Mouse (Mus musculus): ENCODE results near the gene Fbxo27. TPM values are rescaled to one million over a fixed set of nuclear protein-coding genes. Genes with fewer than 3 reads are reported as not detected.

The Fbxo27 gene
- polyA plus RNA-seq (2014; fragmentation: Illumina TruSeq; extraction: RNeasy Lipid Tissue Mini Kit (QIAGEN cat#74804)): 0.51 TPM

GRCm38 (mm10) chr7:28692545-28693320 is at the start of gene Fbxo27:
Gene Fbxo27 (plus strand): TSS chr7:28692849.

GRCm38 (mm10) chr7:28716590-28717281 is 24.1 kb downstream of the Fbxo27 start, which contains the start of gene Fbxo17:
Gene Fbxo17 (plus strand): TSS chr7:28716804.

GRCm38 (mm10) chr7:28741709-28742438 is 49.2 kb downstream of the Fbxo27 start, which contains the start of the genes Mrps12 and Sars2:
Gene Mrps12 (minus strand): TSS chr7:28741820.
Gene Sars2 (plus strand): TSS chr7:28741992.

Other genes with a start within 250 kb of the Fbxo27 start
- 0.80 TPM for gene Lrfn1, start 240.9 kb upstream of the Fbxo27 start, polyA plus RNA-seq (2014; fragmentation: Illumina TruSeq; extraction: RNeasy Lipid Tissue Mini Kit (QIAGEN cat#74804))
- not detected for gene Ifnl2, start 182.4 kb upstream of the Fbxo27 start, polyA plus RNA-seq (2014; fragmentation: Illumina TruSeq; extraction: RNeasy Lipid Tissue Mini Kit (QIAGEN cat#74804))
- not detected for gene Ifnl3, start 170.0 kb upstream of the Fbxo27 start, polyA plus RNA-seq (2014; fragmentation: Illumina TruSeq; extraction: RNeasy Lipid Tissue Mini Kit (QIAGEN cat#74804))
- gene Sycn, start 152.0 kb upstream of the Fbxo27 start, polyA plus RNA-seq (2014; fragmentation: Illumina TruSeq; extraction: RNeasy Lipid Tissue Mini Kit (QIAGEN cat#74804)): not detected
- not detected for gene Nccrp1, start 145.6 kb upstream of the Fbxo27 start, polyA plus RNA-seq (2014; fragmentation: Illumina TruSeq; extraction: RNeasy Lipid Tissue Mini Kit (QIAGEN cat#74804))
- 23.7 TPM for gene Samd4b, start 94.7 kb upstream of the Fbxo27 start, polyA plus RNA-seq (2014; fragmentation: Illumina TruSeq; extraction: RNeasy Lipid Tissue Mini Kit (QIAGEN cat#74804))
- 0.94 TPM for gene Pak4, start 94.7 kb upstream of the Fbxo27 start, polyA plus RNA-seq (2014; fragmentation: Illumina TruSeq; extraction: RNeasy Lipid Tissue Mini Kit (QIAGEN cat#74804))
- not detected for gene Acp7, start 61.5 kb upstream of the Fbxo27 start, polyA plus RNA-seq (2014; fragmentation: Illumina TruSeq; extraction: RNeasy Lipid Tissue Mini Kit (QIAGEN cat#74804))
- 1.2 TPM for gene Fbxo17, start 24.0 kb downstream of the Fbxo27 start, polyA plus RNA-seq (2014; fragmentation: Illumina TruSeq; extraction: RNeasy Lipid Tissue Mini Kit (QIAGEN cat#74804))
- gene Mrps12, start 49.0 kb downstream of the Fbxo27 start, polyA plus RNA-seq (2014; fragmentation: Illumina TruSeq; extraction: RNeasy Lipid Tissue Mini Kit (QIAGEN cat#74804)): 19.0 TPM
- gene Sars2, start 49.1 kb downstream of the Fbxo27 start, polyA plus RNA-seq (2014; fragmentation: Illumina TruSeq; extraction: RNeasy Lipid Tissue Mini Kit (QIAGEN cat#74804)): not detected
- gene Ccer2, start 63.3 kb downstream of the Fbxo27 start, polyA plus RNA-seq (2014; fragmentation: Illumina TruSeq; extraction: RNeasy Lipid Tissue Mini Kit (QIAGEN cat#74804)): not detected
- gene Sirt2, start 73.9 kb downstream of the Fbxo27 start, polyA plus RNA-seq (2014; fragmentation: Illumina TruSeq; extraction: RNeasy Lipid Tissue Mini Kit (QIAGEN cat#74804)): 15.0 TPM
- not detected for gene Nfkbib, start 74.7 kb downstream of the Fbxo27 start, polyA plus RNA-seq (2014; fragmentation: Illumina TruSeq; extraction: RNeasy Lipid Tissue Mini Kit (QIAGEN cat#74804))
- 1.2 TPM for gene Rinl, start 96.1 kb downstream of the Fbxo27 start, polyA plus RNA-seq (2014; fragmentation: Illumina TruSeq; extraction: RNeasy Lipid Tissue Mini Kit (QIAGEN cat#74804))
- 395 TPM for gene Hnrnpl, start 115.7 kb downstream of the Fbxo27 start, polyA plus RNA-seq (2014; fragmentation: Illumina TruSeq; extraction: RNeasy Lipid Tissue Mini Kit (QIAGEN cat#74804))
- gene Ech1, start 132.4 kb downstream of the Fbxo27 start, polyA plus RNA-seq (2014; fragmentation: Illumina TruSeq; extraction: RNeasy Lipid Tissue Mini Kit (QIAGEN cat#74804)): 9.2 TPM
- gene Lgals4, start 141.0 kb downstream of the Fbxo27 start, polyA plus RNA-seq (2014; fragmentation: Illumina TruSeq; extraction: RNeasy Lipid Tissue Mini Kit (QIAGEN cat#74804)): not detected
- not detected for gene Lgals7, start 171.0 kb downstream of the Fbxo27 start, polyA plus RNA-seq (2014; fragmentation: Illumina TruSeq; extraction: RNeasy Lipid Tissue Mini Kit (QIAGEN cat#74804))
- gene Capn12, start 188.6 kb downstream of the Fbxo27 start, polyA plus RNA-seq (2014; fragmentation: Illumina TruSeq; extraction: RNeasy Lipid Tissue Mini Kit (QIAGEN cat#74804)): not detected